Mouse (Mus musculus): ENCODE results near the gene Pigs.

DNA sequence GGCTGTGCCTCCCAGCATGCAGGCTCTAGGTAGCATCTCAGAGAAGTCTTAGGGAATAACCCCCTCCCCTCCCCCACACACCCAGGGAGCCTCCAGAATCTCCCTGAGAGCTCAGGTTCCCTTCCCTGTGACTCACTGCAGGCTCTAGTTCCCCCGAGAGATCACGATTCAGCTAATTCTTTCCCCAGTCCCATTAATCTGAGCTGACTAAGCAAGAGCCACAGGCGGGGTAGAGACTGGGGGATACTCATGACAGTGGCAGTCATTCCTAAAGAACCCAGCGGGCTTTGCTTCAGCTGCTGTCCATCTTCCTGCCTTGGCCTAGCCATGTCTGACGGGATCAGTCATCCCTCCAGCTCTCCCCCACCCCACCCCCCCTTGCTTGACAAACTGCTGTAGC, 54.5 kb downstream of the Pigs start:
- TF ChIP-seq CHD2 (IDR thresholded peaks at IDR 0.05; ENCODE audit: low read length) = no peak
- no peak for TF ChIP-seq ZNF384 (IDR thresholded peaks at IDR 0.05; ENCODE audit: low read depth, low read length)
- no peak for TF ChIP-seq CTCF (conservative IDR thresholded peaks at IDR 0.05 in 1 of 2, IDR thresholded peaks at IDR 0.05 in 1 of 2; ENCODE audit: low read depth in 2 of 2, low read length in 2 of 2)
- TF ChIP-seq POLR2AphosphoS2 (IDR thresholded peaks at IDR 0.05; ENCODE audit: low read depth, low read length) = no peak
- TF ChIP-seq E2F4 (IDR thresholded peaks at IDR 0.05; ENCODE audit: insufficient replicate concordance, low read depth, low read length) = no peak
- no peak for TF ChIP-seq MAX (IDR thresholded peaks at IDR 0.05; ENCODE audit: low read length)

Data from CH12.LX (cell line).